Mouse (Mus musculus) MN1 (cell line): ENCODE results near the gene Olfr463.
A peak's percentile ranks its signal among the peaks of the same experiment; 100 is the strongest.
"Not testable (repeated sequence)": the region's sequence is repeated elsewhere in the genome, so short reads cannot be mapped to it uniquely, and the experiment has no call there.

Experiments used
- DNase-seq: peaks from one replicate; pipeline ENCODE4 v3.0.0-alpha.2; 2016; ENCODE audit warnings: low spot score

Olfr463 gene

DNA sequence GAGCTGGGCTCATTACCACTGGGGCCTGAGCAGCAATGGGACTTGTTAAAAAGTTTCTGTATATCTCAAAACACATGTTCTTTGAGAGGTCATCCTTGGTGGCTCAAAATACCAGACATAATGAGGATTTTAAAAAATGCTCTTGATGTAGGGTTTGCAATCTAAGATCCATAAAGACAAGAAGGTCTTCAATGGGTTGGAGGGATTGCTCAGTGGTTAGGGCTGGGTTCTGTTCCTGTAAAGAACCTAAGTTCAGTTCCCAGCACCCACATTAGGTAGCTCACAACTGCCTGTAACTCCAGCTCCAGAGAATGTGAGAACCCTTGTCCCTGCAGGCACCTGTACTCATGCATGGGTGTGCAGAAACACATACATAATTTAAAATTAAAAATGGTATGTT, at the start of gene Olfr463:
TSS of gene Olfr463 (minus strand) at position 101 of the 400 bp plus-strand sequence.
- DNase-seq: no peak

- DNase-seq: no peak
Observed at GRCm38 (mm10) chr11:87935467-87935866, 38.3 kb upstream of the Olfr463 start.

DNA sequence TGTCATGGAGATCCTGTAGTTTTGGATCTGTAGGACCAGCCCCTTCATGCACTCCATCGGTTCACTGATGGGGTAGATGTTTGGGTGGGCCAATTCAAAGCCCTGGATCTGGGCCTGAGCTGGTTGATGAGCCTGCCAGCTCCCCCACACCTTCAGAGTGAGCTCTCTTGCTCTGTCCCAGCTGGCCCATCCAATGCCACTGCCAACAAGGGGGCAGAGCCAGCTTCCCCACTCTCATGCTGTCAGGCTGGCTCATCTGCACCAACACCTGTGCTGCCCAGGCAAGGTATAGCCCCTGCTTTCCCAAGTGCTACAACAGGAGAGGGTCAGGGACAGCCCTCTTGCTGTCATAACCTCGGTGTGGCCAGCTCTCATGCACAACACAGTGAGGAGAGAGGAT, 36.5 kb upstream of the Olfr463 start:
- DNase-seq: no peak

- no peak for DNase-seq
Observed at GRCm38 (mm10) chr11:87930348-87930747, 33.2 kb upstream of the Olfr463 start.

- no peak for DNase-seq
Observed at GRCm38 (mm10) chr11:87920966-87921365, 23.8 kb upstream of the Olfr463 start, which contains the start of gene Olfr464. Gene Olfr464, minus strand, starts transcription at chr11:87920967.

DNA sequence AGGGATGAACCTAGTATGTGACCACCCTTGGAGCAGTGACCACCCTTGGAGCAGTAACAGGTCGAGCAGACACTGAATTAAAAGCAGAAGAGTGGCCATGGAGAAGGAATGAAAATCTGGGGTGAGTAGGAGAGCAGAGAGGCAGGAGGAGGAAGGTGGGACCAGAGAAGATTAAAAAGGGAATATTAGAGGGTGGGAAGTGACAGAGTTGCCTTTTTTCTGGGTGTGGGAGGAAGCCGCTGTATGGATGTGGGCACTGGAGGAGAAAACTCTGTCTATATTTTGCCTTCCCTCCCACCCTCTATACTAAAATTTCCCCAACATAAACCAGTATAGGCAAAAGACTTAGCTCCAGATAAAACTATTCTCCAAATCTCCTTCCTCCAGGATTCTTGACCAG, 23.1 kb upstream of the Olfr463 start:
- no peak for DNase-seq

- DNase-seq: no peak
Observed at GRCm38 (mm10) chr11:87916005-87916404, 18.8 kb upstream of the Olfr463 start.

DNA sequence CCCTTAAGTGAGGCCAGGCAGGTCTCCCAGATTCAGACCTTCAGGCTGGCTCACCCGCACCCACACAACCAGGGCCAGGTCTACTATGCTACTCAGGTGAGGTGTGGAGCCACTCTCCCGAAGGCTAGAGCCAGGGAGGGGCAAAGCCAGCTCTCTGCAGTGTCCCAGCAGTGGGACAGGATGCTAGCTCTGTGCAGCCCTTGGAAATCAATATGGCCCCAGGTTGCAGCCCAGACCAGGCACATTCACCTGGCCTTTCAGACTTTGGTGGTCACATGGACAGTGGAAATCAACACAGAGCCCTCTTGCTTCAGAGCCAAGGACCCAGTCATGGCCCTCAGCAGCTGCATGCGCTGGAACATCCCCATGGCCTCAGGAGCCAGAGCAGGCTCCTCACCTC, 7.1 kb upstream of the Olfr463 start:
- DNase-seq: no peak

GRCm38 (mm10) chr11:87892168-87892567, 5.0 kb downstream of the Olfr463 start, which contains the start of gene Olfr462:
Gene Olfr462, minus strand, starts transcription at chr11:87892268.
- no peak for DNase-seq

GRCm38 (mm10) chr11:87884856-87885255, 12.3 kb downstream of the Olfr463 start:
- DNase-seq: peak; percentile 52

DNA sequence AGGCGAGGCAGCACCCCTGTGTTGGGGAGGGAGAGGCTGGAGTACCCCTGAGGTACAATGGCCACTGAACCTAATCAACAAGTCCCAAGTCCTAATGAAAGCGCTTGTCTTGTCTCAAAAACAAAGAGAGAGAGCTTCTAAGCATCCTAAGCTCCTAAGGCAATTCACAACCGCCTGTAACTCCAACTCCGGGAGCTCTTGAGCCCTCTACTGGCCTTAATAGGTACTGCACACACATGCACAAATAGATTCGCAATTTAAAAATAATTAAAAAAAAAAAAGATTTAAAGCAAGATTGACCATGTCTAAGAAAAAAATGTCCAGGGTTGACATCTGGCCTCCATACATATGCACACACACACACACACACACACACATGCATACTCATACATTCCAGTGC, 13.7 kb downstream of the Olfr463 start:
- DNase-seq: peak; percentile 9

- DNase-seq: no peak
Observed at GRCm38 (mm10) chr11:87881714-87882113, 15.5 kb downstream of the Olfr463 start.

DNA sequence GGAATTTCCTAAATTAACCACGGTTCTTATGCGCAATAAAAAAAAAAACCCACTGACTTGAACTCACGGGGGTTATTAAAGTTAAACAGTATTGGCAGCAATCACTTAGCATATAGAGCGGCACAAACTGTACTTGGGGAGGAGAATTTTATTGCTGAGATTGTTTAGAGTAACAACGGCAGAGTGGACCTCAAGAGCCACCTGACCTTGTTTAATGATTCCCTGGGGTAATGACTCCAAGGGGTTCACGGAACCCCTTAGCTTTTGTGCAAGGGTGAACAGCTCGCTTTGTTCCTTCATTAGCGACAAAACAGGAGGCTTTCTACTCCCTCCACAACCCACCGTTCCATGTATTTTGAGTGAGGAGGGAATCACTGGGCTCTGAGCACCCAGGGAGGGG, 17.4 kb downstream of the Olfr463 start:
- DNase-seq: no peak

GRCm38 (mm10) chr11:87875436-87875835, 21.8 kb downstream of the Olfr463 start, which contains the start of gene Epx:
Gene Epx, minus strand, starts transcription at chr11:87875536.
- no peak for DNase-seq

- DNase-seq: no peak
Observed at GRCm38 (mm10) chr11:87871766-87872165, 25.4 kb downstream of the Olfr463 start.

GRCm38 (mm10) chr11:87870096-87870495, 27.1 kb downstream of the Olfr463 start:
- DNase-seq: no peak

- not testable (repeated sequence) for DNase-seq
Observed at GRCm38 (mm10) chr11:87866891-87867290, 30.3 kb downstream of the Olfr463 start.

- no peak for DNase-seq
Observed at GRCm38 (mm10) chr11:87862805-87863204, 34.4 kb downstream of the Olfr463 start.

DNA sequence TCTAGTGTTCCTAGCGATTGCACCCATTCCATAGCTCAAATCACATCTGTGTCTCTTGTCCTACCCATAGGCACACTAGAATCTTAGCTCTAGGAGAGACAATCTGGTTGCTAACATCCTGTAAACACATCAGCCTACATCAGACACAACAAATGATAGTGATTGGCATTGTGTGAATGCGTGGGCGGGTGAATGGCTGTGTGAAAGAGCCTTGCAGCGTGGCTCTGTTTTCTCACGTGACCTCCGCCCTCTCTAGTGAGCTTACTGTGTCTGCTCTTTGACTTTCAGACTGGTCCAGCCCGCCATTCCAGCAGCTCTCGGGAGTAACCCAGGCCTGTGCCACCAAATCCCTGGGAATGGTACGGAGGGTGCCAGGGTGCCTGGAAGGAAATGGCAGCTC, 36.8 kb downstream of the Olfr463 start:
- DNase-seq: no peak

DNA sequence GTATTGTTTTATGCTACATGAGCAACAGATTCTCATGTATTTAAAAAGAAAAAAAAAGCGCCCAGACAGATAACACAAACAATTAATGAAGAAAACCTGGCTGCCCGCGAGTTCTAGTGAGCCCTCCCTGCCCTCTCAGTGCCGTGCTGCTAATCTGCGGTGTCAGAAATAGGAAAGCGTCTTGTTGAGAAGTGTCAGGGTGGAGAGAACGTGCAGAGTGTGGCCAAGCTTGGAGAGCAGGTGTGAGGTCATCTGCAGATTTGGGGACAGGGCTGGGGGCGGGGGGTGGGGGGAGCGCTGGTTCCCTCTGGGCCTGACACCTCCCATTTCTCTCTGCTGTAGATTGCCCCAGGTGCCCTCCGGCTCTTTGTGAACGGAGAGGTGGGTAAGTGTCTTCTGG, 37.9 kb downstream of the Olfr463 start:
- DNase-seq: no peak

- DNase-seq: no peak
Observed at GRCm38 (mm10) chr11:87854550-87854949, 42.6 kb downstream of the Olfr463 start.

GRCm38 (mm10) chr11:87853597-87853954, 43.6 kb downstream of the Olfr463 start:
- peak; percentile 19 for DNase-seq

- peak; percentile 93 for DNase-seq
Observed at GRCm38 (mm10) chr11:87852690-87853596, 44.2 kb downstream of the Olfr463 start, which contains the start of gene Mks1. Gene Mks1, plus strand, starts transcription at chr11:87853215.

- DNase-seq: no peak
Observed at GRCm38 (mm10) chr11:87847884-87848283, 49.3 kb downstream of the Olfr463 start.
